Mouse (Mus musculus) stomach, embryonic 14.5 days (tissue): ENCODE data around the gene Ern1. TPM values are rescaled to one million over a fixed set of nuclear protein-coding genes. Genes with fewer than 3 reads are reported as not detected.

ENCODE experiments used
- ATAC-seq: fragments of 200-750 bp; cut with Nextera tagmentation; 2 replicates; pipeline ENCODE4 v1.8.0; 2017; ENCODE audit warnings: low read depth, moderate TSS enrichment; ENCODE audit not compliant: insufficient number of reproducible peaks, insufficient read depth, low FRiP score
- H3K27ac ChIP-seq: fragments of 300-500 bp; sonication (generic); 2 replicates; pipeline ENCODE4 v1.5.1; 2014; ENCODE audit warnings: mild to moderate bottlenecking, low read length, moderate library complexity, mixed read lengths
- H3K27me3 ChIP-seq: fragments of 300-500 bp; sonication (generic); 2 replicates; pipeline ENCODE4 v1.6.1; 2014; ENCODE audit warnings: low read length, control low read depth, mixed read lengths; ENCODE audit not compliant: control insufficient read depth, insufficient read depth
- H3K36me3 ChIP-seq: fragments of 300-500 bp; sonication (generic); 2 replicates; pipeline ENCODE4 v1.6.1; 2014; ENCODE audit warnings: mild to moderate bottlenecking, control low read depth, low read length, moderate library complexity, mixed read lengths; ENCODE audit not compliant: control insufficient read depth, insufficient read depth
- H3K4me1 ChIP-seq: fragments of 300-500 bp; sonication (generic); 2 replicates; pipeline ENCODE4 v1.6.1; 2014; ENCODE audit warnings: low read length, control low read depth, mixed read lengths; ENCODE audit not compliant: control insufficient read depth, insufficient read depth
- H3K4me2 ChIP-seq: fragments of 300-500 bp; sonication (generic); replicated peaks from 2 replicates; pipeline ENCODE4 v1.6.1; 2014; ENCODE audit warnings: low read depth, low read length, control low read depth
- H3K4me3 ChIP-seq: fragments of 300-500 bp; sonication (generic); 2 replicates; pipeline ENCODE4 v1.5.1; 2014; ENCODE audit warnings: low read depth, low read length, control low read depth
- H3K9ac ChIP-seq: fragments of 300-500 bp; sonication (generic); replicated peaks from 2 replicates; pipeline ENCODE4 v1.6.1; 2014; ENCODE audit warnings: low read depth, mild to moderate bottlenecking, control low read depth, low read length, moderate library complexity, mixed read lengths
- H3K9me3 ChIP-seq: fragments of 300-500 bp; sonication (generic); 2 replicates; pipeline ENCODE4 v1.6.1; 2016; ENCODE audit warnings: low read depth, low read length, control low read depth; ENCODE audit not compliant: control insufficient read depth
- WGBS: fragments of 180-500 bp; shearing (Covaris S2); extraction: QIAGEN DNeasy Blood & Tissue Kit; methylation state at CpG from one replicate; pipeline ENCODE4 v1.1.7; 2014; 5-methylcytosine and 5-hydroxymethylcytosine counted together
- polyA plus RNA-seq: library from polyadenylated mRNA; unstranded; fragments of >200 nt; fragmentation: Nextera tagmentation; extraction: Ambion mirVana; gene quantifications from 2 replicates; pipeline ENCODE4 v1.2.1, GENCODE M21; 2014

Gene Ern1
- polyA plus RNA-seq, 1 experiment from 2014 or later: 7.6 TPM

DNA sequence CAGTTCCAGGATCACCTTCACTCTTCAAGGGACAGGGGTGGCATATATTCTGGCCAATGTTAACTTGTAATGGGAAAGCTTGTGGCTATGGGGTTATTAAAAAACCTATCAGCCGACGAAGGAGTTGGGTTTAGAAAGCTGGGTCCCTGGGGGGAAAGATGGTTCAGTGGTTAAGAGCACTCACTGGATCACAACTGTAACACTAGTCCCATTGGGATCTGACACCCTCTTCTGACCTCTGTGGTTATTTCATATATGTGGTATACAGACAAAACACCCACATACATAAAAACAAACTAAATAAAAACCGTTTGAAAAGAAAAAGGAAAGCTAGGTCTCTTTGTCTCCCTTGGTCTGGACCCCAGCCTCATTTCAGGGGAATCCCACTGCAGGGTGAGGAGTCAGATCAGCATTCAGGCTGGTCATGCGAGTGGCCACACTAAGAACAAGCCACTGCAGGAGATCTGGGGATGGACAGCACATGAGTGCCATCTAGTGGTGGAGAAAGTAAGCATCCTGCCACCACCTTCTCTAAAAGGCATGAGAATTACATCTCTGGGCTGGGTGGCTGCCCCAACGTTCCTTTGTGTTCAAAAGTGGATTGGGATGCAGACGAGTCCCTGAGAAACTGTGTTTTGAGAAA is 96.0 kb downstream of the Ern1 start:
- Histone ChIP-seq H3K36me3 (no peaks in the 10 kb centered on the region), H3K27me3 (no peaks in the 10 kb centered on the region), H3K9me3 (no peaks in the 10 kb centered on the region), H3K4me1 (no peaks in the 10 kb centered on the region), H3K4me2 (no peak overlapping the region), H3K4me3 (no peak overlapping the region), H3K27ac (no peak overlapping the region), H3K9ac (no peak overlapping the region)
- ATAC-seq: 0 out of 2 replicates have a peak, but pooled peaks have one; percentile 30
- WGBS: 31% methylated on average over 6 of the region's 6 CpGs

DNA sequence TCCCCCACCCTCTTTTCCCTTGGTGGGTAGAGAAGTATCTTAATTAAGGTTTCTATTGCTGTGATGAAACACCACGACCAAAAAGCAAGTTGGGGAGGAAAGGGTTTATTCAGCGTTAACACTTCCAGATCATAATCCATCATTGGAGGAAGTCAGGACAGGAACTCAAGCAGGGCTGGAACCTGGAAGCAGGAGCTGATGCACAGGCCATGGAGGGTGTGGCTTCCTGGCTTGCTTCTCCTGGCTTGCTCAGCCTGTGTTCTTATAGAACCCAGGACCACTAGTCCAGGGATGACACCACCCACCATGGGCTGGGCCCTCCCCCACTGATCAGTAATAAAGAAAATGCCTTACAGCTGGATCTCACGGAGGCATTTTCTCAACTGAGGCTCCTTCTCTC is 96.9 kb downstream of the Ern1 start:
- Histone ChIP-seq H3K9me3 (no peaks in the 10 kb centered on the region), H3K27ac (no peak overlapping the region), H3K4me3 (no peak overlapping the region), H3K4me1 (no peaks in the 10 kb centered on the region), H3K27me3 (no peaks in the 10 kb centered on the region), H3K9ac (no peak overlapping the region), H3K4me2 (no peak overlapping the region), H3K36me3 (no peaks in the 10 kb centered on the region)
- WGBS: 32% methylated on average over 3 of the region's 3 CpGs
- ATAC-seq: no peak

DNA sequence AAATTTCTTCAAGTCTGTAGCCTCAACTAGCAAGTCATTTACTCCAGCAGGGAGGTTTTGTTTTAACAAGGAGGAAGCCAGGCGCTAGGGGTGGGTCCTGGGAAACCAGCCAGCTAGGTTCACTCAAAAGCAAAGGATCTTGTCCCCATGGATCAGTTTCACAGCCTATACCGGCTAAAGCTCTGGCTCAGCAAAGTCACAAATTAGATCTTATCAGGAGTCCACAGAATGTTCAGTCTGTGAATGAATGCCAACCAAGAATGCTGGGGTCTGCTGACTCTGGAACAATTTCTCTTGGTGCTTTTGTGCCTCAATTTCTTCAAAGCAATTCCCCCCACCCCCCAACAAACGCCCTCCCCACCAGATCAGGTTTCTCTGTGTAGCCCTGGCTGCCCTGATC is 98.0 kb downstream of the Ern1 start:
- Histone ChIP-seq H3K4me1 (no peaks in the 10 kb centered on the region), H3K27me3 (no peaks in the 10 kb centered on the region), H3K4me2 (no peak overlapping the region), H3K36me3 (no peaks in the 10 kb centered on the region), H3K4me3 (no peak overlapping the region), H3K27ac (peak overlapping the region; percentile 49; the same call in 1 of the 2 replicates), H3K9ac (no peak overlapping the region), H3K9me3 (no peaks in the 10 kb centered on the region)
- ATAC-seq: no peak
- 20% methylated on average over 3 of the region's 3 CpGs for WGBS

- H3K36me3 ChIP-seq: no peaks in the 10 kb centered on the region
- no peaks in the 10 kb centered on the region for H3K27me3 ChIP-seq
- 64% methylated on average over 6 of the region's 6 CpGs for WGBS
- ATAC-seq: no peak
- no peaks in the 10 kb centered on the region for H3K9me3 ChIP-seq
- no peaks in the 10 kb centered on the region for H3K4me1 ChIP-seq
- no peak within 1 kb of the TSS for H3K9ac ChIP-seq
- no peak within 1 kb of the TSS for H3K4me3 ChIP-seq
- H3K27ac ChIP-seq: no peak within 1 kb of the TSS
- no peak within 1 kb of the TSS for H3K4me2 ChIP-seq
These were observed 99.8 kb downstream of the Ern1 start, which contains the start of gene Icam2 for GRCm38 (mm10) chr11:106387791-106388216. Gene Icam2, minus strand, starts transcription at chr11:106388075.

GRCm38 (mm10) chr11:106387020-106387419 is 100.6 kb downstream of the Ern1 start:
- Histone ChIP-seq H3K27ac (no peak overlapping the region), H3K4me1 (no peaks in the 10 kb centered on the region), H3K4me3 (no peak overlapping the region), H3K4me2 (no peak overlapping the region), H3K36me3 (no peaks in the 10 kb centered on the region), H3K9ac (no peak overlapping the region), H3K27me3 (no peaks in the 10 kb centered on the region), H3K9me3 (no peaks in the 10 kb centered on the region)
- no peak for ATAC-seq
- WGBS: 75% methylated on average over 6 of the region's 6 CpGs

- H3K27me3 ChIP-seq: no peaks in the 10 kb centered on the region
- H3K4me2 ChIP-seq: no peak overlapping the region
- H3K36me3 ChIP-seq: no peaks in the 10 kb centered on the region
- H3K4me1 ChIP-seq: no peaks in the 10 kb centered on the region
- no peak overlapping the region for H3K9ac ChIP-seq
- 87% methylated on average over 3 of the region's 3 CpGs for WGBS
- no peak overlapping the region for H3K4me3 ChIP-seq
- no peaks in the 10 kb centered on the region for H3K9me3 ChIP-seq
- H3K27ac ChIP-seq: no peak overlapping the region
- ATAC-seq: no peak
These were observed 101.2 kb downstream of the Ern1 start for GRCm38 (mm10) chr11:106386409-106386808.

GRCm38 (mm10) chr11:106383051-106383790 is 104.4 kb downstream of the Ern1 start:
- ATAC-seq: no peak
- no peaks in the 10 kb centered on the region for H3K27me3 ChIP-seq
- no peaks in the 10 kb centered on the region for H3K9me3 ChIP-seq
- H3K27ac ChIP-seq: peak overlapping the region; percentile 30; the same call in 1 of the 2 replicates
- no peaks in the 10 kb centered on the region for H3K36me3 ChIP-seq
- H3K4me2 ChIP-seq: no peak overlapping the region
- WGBS: 78% methylated on average over 6 of the region's 6 CpGs
- H3K4me1 ChIP-seq: no peaks in the 10 kb centered on the region
- no peak overlapping the region for H3K4me3 ChIP-seq
- H3K9ac ChIP-seq: no peak overlapping the region

DNA sequence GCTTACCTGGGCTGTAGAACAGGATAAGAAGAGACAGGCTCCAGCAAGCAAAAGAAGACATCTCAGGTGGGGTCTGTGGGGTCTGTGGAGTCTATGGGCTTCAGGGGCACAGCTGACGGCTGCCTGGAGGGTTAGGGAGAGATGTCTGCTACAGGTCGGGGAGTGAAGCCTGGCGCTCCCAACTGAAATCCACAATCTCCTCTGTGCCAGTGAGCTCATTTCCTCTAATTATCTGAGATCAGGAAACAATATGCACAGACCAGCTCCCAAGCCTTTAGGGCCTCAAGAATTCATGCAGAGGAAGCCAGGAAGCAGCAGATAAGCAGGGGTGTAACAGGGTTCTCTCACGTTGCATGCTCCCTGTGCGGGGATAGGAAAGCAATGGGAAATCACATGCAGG is 105.2 kb downstream of the Ern1 start:
- ATAC-seq: no peak
- no peak overlapping the region for H3K4me2 ChIP-seq
- H3K4me1 ChIP-seq: no peaks in the 10 kb centered on the region
- WGBS: 59% methylated on average over 5 of the region's 5 CpGs
- H3K9ac ChIP-seq: no peak overlapping the region
- H3K9me3 ChIP-seq: no peaks in the 10 kb centered on the region
- H3K4me3 ChIP-seq: peak overlapping the region; percentile 9; the same call in 1 of the 2 replicates
- no peaks in the 10 kb centered on the region for H3K27me3 ChIP-seq
- H3K27ac ChIP-seq: peak overlapping the region; percentile 0; the same call in 1 of the 2 replicates
- no peaks in the 10 kb centered on the region for H3K36me3 ChIP-seq
